Mouse (Mus musculus): Measurements from ENCODE around the gene Gcgr.
"Not testable (repeated sequence)": the region's sequence is repeated elsewhere in the genome, so short reads cannot be mapped to it uniquely, and the experiment has no call there.

Gene Gcgr

DNA sequence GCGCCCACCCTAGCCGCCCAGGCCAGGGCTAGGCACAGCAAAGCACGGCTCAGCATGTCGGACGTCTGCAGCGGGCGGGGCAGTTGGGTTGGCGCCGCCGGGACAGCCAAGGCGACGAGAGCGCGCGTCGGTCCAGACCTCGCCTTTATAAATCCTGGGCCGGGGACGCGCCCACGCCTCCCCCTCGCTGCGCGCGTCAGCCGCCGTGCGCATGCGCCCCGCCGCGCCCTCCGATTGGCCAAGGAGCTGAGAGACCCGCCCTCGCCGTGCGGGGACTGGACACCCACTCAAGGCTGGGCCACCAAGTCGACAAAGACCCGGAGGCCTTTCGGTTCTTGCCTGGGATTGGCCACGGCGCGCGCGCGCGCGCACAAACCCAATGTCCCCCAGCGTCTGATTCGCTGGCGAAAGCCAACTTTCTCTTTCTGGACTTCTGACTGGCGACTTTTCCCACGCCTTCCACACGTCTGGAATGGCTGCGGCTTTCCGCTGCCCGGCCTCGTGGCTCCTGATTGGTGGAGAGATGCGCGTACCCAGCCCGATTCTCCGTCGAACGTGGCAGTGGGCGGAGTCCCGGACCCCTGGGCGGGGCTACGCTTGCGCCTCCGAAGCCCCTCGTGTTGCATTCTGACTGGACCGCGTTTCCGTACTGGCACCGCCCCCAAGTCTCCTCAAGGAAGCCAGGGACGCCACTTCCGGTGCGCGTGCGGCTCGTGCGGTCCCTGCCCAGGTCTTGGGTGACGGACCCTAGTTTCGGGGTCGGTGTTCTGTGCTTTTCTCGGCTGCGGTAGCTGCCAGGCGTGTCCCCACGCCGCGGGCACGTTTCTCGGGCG lies 42.5 kb downstream of the Gcgr start, which contains the start of gene P4hb:
Gene P4hb (minus strand): TSS at position 502 of the 833 bp plus-strand sequence.
- peak; percentile 99 for DNase-seq

DNA sequence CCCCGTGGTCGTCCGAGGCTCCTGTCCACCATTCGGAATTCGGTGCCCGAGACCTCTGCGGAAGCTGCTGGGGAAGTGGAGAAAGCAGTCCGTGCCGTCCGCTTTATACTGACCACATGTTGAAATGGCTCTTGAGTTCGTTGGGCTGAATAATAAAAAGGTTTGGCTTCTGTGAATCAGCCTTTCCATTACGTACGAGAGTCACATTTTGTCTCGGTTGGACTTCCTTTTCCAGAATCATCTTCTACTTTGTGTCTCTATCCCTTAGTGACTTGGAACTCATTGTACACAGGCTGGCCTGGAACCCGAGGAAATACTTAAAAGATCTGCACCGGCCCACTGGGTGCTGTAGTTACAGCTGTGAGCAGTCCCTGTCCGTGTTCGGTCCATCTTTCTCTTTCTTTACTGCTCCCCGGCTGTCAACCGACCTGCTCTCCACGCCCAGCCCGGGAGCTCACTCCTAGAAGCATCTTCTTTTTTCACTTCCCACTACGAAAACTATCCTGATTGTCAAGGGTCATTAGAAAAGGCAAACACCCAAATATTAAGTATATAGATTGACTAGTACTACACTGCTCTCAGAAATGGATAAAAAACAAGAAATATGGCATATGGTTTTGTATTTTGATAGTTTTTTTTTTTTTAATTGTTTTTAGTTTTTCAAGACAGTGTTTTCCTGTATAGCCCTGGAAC lies 43.2 kb downstream of the Gcgr start:
- peak; percentile 36 for DNase-seq

DNA sequence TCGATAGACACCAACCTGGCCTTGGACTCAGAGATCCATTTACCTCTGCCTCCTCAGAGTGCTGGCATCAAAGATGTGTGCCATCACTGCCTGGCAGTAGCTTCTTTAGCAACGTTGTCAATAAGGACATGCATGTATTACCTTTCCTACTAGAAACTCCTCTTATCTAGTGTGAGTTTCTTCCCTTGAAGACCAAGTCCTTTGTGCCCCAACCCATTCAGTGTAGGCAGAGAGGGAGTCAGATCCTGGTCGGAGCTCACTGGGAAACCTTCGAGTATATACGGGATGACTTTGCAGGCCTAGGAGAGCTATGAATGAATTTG lies 43.7 kb downstream of the Gcgr start:
- DNase-seq = no peak

- no peak for DNase-seq
These were observed 44.5 kb downstream of the Gcgr start for GRCm38 (mm10) chr11:120575046-120575445.

- no peak for DNase-seq
These were observed 45.4 kb downstream of the Gcgr start for GRCm38 (mm10) chr11:120575940-120576339.

- peak; percentile 40 for DNase-seq
These were observed 46.0 kb downstream of the Gcgr start for GRCm38 (mm10) chr11:120576365-120576981.

GRCm38 (mm10) chr11:120577211-120578023 lies 46.9 kb downstream of the Gcgr start:
- DNase-seq = no peak

DNA sequence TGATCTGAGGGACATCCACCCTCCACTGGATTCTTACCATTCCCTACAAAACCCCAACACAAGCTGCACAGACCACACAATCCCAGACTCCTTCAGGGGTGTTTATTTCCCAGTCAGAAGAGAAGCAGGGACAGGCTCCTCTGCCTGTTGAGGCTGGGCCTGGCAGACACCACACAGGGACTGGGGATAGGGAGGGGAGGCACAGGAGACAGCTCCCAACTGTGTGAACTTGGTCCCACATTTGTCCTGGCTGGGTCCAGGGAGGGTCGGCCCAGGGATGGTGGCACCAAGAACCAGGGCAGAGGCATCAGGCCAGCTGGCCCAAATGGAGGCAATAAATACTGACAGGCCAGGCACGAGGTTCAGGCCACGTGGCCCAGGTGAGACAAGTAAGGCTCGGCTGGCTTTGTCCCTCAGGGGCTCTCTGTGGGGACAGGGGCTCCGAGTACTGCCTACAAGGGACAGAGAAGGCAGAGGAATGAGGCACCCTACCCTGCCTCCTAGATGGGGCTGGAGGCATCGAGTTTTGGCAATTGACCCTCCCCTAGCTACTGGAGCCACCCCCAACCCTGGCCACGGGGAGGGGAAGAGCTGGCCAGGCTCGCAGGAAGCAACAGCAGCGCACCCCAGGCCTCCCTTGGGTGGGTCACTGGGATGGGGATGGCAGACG lies 47.7 kb downstream of the Gcgr start:
- DNase-seq = no peak

DNA sequence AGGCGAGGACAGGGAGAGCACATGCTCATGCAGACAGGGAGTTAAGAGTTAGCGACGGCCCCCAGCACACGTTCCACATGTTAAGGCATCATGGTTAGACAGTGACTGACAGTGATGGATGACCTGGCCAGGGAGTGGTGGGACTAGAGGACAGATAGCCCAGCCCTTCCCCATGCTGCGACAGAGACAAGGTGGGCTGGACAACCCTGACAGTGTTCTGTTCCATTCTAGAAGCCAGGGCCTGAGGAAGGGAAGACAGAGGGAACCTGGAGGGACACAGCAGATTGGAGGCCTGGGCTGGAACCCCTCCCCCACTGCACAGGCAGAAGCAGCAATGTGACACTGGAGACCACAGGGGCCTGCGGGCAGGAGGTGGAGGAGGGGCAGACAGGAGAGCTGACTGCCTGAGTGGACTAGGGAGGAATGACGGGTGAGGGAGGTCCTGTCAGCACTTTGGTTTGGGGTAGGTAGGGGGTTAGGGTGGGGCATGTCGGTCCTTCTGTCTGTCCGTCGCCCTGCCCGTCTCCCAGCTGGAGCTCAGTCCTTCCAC lies 48.3 kb downstream of the Gcgr start:
- peak; percentile 15 for DNase-seq

DNA sequence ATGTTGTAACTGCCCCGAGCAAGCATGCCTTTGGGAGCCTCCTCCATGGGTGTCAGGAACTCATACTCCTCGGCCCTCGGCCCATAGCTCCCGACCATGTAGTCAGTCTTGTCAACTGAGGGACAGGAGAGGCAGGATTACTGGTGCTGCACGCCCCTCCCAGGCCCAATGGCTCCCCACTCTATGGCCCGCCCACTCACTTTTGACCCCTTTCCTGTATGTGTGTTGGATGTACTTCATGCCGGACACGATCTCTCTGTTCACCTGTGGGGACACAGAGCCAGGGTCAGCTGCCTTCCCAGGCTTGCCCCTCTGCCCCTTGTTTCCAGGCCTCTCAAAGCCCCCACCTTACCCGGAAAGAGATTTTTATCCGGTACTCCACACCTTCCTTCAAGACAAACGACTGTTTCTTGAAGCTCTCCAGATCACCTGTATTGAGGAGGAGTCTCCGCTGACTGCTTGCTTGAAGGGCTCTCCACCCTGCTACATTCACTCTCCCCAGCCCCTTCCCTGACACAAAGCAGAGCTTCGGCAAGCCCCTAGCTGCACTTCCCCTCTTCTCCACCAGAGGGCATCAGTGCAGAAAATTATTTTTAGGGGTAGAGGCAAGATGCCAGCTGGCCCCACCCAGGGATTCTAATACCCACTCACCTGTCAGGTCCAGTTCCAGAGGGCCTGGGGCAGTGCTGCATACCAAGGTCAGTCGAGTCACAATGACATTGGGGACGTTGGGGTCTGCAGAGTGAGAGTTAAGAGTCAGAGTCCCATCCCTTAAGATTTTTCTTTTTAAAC lies 49.0 kb downstream of the Gcgr start:
- DNase-seq = peak; percentile 82

DNA sequence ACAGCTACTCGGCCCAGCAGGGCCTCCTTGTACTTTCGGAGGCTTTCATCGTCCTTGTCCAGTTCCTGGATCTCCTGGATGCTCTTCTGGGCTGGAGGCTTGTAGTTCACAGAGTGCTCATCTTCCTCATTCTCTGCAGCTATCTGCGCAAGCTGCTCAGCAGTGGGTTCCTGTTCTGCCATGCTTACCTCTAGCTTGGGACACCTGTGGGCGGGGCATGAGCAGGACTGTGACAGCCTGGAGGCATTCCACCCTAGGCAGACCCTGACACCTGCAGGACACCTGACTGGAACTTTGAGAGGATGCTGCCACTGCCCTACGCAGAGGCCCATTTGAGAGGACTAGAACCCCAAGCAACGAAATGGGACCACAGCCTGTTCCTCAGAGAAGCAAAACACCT lies 49.7 kb downstream of the Gcgr start:
- DNase-seq = peak; percentile 46

DNA sequence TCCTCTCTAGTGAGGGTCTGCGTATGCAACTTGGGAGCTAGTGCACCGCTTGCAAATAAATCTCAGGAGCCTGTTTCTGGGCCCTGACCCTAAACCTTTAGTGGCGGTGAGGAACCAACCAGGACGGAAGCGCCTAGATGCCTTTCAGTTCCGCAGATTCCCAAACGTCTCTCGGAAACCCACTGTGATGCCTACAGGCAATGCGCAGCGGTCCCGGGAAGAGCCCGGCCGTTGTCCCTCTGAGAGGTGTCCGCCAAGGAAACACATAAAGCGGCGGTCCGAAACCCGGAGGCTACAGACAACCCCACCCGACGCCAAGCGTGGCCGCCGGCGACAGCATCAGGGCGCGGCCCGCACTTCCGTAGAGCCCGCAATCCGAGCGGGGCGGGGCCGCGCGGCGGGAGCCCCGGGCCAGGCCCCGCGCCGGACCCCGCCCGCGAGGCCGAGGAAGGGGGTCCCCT lies 50.4 kb downstream of the Gcgr start:
- peak; percentile 71 for DNase-seq

DNA sequence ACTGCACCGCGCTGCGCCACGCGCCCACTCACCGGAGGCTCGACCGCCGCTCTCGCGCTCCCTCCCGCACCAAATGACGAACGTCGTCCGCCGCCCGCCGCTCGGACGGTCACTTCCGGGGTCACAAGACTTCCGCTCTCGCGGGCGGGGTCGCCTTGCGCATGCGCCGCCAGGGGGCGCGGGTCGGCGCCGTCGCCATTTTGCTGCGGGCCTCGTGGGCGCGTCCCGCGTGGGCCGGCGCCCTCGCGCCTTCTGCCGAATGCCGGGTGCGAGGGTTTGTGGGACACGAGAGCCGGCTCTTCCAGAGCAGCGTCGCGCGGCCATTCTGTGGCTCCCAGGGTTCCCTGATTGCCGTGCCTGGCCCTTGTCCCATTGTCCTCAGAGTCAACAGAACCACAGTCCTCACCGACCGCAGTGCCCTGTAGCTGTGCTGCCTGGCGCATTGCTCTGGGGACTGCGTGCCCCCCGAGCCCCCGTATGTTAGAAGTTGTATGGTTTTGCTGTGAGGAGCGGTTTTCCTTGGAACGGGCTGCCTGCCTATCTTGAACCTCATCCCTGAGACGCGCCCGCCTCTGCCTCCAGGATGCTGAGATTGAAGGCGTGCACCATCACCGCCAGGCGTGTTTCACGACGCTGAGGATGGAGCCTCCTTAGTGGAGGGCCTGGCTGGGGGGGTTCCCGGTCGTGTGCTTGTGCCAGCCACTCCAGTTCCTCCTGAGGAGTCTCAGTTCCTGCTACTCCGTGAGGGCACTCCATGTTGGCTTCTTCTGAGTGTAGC lies 51.2 kb downstream of the Gcgr start, which contains the start of gene Arhgdia:
Gene Arhgdia (minus strand): TSS at position 135 of the 778 bp plus-strand sequence.
- peak; percentile 89 for DNase-seq

GRCm38 (mm10) chr11:120582268-120582981 lies 51.9 kb downstream of the Gcgr start:
- peak; percentile 45 for DNase-seq

DNA sequence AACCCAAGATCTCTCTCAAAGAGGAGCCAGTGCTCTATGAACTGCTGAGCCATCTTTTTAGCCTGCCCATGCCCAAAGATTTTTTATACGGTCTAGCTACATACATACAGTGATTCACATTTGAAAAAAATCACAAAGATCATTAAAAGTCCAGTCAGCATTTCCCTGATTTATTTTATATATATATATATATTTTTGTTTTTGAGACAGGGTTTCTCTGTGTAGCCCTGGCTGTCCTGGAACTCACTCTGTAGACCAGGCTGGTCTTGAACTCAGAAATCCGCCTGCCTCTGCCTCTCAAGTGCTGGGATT lies 52.4 kb downstream of the Gcgr start:
- DNase-seq = not testable (repeated sequence)

- no peak for DNase-seq
These were observed 53.4 kb downstream of the Gcgr start for GRCm38 (mm10) chr11:120583937-120584336.

DNA sequence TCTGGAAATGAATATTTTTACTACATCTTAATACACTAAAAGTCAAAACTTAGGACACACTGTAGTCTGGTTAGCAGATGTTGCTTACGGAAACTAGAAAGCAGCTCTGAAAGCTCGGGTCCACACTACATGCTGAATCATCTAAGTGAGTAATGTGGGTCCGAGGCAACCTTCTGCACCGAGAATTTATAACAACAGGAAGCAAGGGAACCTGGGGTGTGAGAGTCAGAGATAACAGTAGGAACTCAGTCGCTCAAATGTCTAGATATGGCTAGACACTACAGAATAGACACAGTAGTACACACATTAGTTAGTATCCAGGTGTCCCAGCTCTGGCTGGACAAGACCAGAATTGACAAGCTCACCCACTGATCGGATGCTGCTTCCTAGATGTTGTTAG lies 58.0 kb downstream of the Gcgr start:
- no peak for DNase-seq

Data from liver (tissue).